Mouse (Mus musculus) liver, postnatal 0 days (tissue): ENCODE results near the gene Pdhb.

Experiments used
- CTCF ChIP-seq: sonication (generic); IDR thresholded peaks from 2 replicates; pipeline ENCODE4 v1.5.1; 2016; ENCODE audit warnings: antibody characterized with exemption, low read depth
- EP300 ChIP-seq: IDR thresholded peaks from 2 replicates; pipeline ENCODE4 v1.6.1; 2016; ENCODE audit warnings: antibody characterized with exemption, low read depth, mild to moderate bottlenecking

GRCm38 (mm10) chr14:8219876-8220275 is 47.1 kb upstream of the Pdhb start:
- no peak for TF ChIP-seq CTCF
- no peak for TF ChIP-seq EP300
